Mouse (Mus musculus) kidney, adult 2 months (tissue): ENCODE data around the gene Rnf141.

Source experiments
- CTCF ChIP-seq: fragments of 200-500 bp; conservative IDR thresholded peaks from 2 replicates; pipeline ENCODE4 v1.5.1; 2011; ENCODE audit warnings: low read depth, mild to moderate bottlenecking, control low read depth, low read length, moderate library complexity, mixed read lengths; ENCODE audit not compliant: insufficient read depth, insufficient read length
- POLR2A ChIP-seq: fragments of 200-500 bp; IDR thresholded peaks from one replicate; pipeline ENCODE4 v1.6.1; 2011; ENCODE audit warnings: low read depth, low read length, control low read depth

DNA sequence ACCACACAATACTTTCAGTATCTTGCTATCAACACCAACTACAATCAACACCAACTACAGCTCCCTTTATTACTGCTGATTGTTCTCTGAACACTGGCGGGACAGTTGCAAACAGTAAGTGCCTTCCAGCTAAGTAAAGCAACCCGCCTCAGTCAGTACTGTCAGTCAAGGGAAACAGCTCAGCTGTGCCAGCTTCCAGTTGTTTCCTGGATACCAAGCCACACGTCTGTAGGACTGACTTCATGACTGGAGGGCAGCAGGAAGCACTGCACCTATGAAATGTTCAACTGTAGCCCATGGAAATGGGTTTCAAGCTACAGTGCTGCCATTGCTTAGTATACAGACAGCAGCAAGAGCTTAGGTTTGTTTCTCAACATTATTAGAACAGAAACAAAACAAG lies 9.7 kb downstream of the Rnf141 start:
- TF ChIP-seq POLR2A (no peak), CTCF (no peak)
